Mouse (Mus musculus) brain, adult 2 months (tissue): ENCODE measurements at regions not wholly inside any gene's neighbourhood (a gene's known extent, or its start where the extent isn't known, plus 50 kb on each side); places are given as distances from the start of the nearest gene placed in this dataset.
"Not testable (repeated sequence)": the region's sequence is repeated elsewhere in the genome, so short reads cannot be mapped to it uniquely, and the experiment has no call there.

ENCODE experiments used
- DNase-seq: peaks from one replicate; pipeline ENCODE4 v3.0.0; 2011; ENCODE audit warnings: low read depth, low spot score

DNA sequence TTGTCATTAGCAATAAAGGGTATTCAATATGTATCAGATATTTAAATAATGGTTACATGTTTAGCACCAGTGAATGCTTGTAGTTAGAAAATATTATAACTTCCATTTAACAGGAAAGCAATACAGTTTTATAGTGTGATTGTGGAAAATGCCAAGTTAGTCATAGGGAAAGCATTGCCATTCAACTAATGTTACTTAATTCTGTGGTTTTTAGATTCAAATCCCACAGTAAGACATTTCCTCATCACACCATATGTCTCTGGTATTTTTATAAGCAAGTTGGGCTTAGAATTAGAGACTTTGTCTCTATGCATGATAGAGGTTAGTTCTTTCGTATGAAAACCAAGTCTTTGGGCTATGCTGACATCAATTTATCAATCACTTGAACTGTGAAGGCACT is 133.0 kb downstream of the Prr30 start:
- DNase-seq: peak; percentile 25

DNA sequence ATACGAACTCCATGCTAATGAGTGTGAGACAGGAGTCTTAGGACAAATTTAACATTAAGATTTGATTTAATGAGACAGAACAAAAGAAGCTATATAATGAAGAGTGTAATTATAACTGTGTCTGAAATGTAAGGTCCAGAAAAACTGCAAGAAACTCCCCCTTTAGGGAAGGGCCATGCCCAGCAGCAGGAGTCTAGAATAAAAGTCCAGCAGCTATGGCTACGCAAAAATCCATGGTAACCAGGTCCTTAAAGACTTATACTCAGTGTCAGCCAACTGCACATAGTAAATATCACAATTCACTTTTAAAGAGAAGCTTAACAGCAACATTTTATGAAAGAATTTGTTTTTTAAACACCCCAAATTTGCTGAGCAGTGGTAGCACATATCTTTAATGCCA is 143.3 kb downstream of the Prr30 start:
- DNase-seq: no peak

DNA sequence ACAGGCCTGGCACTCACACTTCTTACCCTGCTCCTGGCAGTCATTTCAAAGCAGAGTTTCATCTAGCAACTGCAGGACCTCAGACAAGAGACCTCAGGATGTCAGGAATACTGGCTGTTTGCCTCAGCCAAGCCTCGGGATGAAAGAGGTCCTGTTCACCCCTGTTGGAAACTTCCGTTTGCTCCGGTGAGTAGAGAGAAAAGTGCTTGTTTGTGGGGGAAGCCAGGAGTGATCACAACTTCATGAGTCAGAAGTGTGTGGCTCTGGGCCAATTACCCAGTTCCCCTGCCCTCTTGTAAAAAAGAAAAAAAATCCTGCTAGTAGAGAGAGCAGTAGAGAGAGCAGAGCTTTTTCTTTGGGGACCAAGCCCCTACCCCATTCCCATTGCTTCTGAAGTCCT is 144.2 kb downstream of the Prr30 start:
- DNase-seq: peak; percentile 51

DNA sequence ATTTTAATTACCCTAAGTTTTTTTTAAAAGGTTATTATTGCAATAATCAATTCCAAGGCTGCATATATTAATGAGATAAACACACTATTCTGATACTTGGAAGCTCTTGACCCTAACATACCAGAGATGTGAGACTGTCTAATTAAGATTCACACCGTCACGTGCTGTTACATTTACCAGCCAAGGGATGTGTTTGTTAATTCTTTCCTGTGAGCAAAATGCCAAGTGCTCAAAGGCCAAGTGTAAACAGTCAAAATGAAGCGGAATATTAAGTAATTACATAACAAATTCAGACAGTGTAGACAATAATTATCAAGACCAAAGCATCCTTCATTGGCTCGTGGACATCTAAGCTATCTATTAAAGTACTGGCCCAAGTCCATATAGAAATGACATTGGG is 145.3 kb downstream of the Prr30 start:
- peak; percentile 5 for DNase-seq

DNA sequence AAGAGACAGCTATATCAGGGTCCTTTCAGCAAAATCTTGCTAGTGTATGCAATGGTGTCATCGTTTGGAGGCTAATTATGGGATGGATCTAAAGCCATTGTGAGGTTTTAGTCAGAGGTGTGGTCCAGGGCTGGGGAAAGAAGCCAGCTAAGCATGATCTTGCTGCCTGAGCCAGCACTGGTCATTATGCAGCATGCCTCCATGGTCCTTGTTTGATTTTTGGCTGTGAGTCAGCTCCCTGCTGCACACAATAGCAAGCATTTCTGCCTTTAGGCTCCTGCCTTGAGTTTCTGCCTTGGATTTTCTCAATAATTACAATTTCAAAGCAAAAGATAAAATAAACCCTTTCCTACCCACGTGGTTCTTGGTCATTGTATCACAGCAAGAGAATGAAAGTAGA is 147.4 kb downstream of the Prr30 start:
- DNase-seq: no peak

DNA sequence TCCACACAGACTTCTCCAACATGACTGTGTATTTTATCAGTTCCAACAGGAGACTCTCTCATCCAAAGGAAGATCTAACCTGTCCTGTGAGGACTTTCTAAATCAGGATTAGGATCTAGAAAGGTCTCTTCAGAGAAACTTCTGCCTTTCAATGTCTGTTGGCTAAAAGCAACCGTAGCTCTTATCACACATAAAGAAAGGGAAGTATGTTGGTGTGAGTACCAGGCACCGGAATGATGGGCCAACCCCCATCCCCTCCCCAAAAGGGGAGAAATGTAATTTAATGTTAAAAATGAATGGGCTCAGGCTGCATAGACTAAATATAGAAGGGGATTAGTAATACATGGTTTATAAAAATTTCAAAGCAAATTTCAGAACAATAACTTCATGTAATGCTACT is 149.9 kb downstream of the Prr30 start:
- DNase-seq: no peak

DNA sequence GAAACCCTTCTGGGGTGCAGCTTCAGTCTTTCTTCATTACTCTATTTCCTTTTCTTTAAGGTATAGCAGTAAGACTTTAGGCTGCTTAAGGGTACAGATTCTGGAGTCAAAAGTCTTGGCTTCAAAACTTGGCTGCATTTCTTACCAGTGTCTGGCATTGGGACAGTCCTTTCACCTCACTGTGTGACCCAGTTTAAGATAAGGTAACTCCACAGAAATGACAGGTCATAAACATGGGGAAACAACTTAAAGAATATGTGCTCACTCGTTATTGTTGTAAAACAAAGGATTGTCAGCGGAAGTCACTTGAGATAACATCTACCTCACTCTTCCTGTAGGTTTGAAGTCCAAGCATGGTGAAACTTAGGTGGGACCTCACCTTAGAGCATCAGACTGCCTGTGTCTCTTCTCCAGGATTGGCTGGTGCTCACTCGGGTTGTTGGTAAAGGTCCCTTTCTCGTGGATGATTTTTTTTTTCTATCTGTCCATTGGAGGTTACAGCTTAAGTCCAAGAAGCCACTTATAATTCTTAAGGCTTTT is 150.4 kb downstream of the Prr30 start:
- DNase-seq: no peak

DNA sequence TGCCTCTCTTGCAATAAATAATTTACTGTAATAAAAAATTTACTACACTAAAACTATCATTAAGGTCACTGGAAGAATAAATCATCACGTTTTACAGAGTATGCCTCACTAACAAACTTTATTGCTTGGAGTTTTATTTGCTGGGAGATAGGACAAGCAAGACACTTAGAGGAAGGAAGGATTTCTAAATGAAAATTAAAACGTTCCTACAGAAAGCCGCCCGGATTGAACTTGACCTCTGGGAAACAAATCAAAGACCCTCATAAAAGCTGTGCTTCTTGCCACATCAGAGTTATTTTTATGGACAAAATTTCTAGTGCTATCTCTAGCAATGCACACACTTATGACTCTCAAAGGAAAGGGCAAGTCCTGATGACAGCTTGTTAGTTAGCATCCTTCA is 156.6 kb downstream of the Prr30 start:
- DNase-seq: no peak

DNA sequence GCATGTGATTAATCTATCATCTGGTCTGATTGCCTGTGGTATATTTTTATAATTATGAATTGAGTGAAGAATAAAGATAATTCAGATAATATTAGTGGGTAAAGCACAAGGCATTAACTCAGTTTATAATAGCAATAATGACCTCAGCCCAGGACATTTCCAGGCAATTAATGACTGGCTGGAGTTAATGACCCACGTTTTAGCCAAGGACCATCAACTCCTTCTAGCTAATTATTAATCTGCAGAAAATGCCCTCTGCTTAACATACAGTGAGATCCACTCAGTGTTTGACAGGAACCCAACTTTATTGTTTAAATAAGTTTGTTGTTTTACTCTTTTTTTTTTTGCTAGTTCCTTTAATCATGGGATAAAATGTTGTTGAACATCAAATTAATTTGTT is 199.1 kb downstream of the Prr30 start:
- DNase-seq: no peak

DNA sequence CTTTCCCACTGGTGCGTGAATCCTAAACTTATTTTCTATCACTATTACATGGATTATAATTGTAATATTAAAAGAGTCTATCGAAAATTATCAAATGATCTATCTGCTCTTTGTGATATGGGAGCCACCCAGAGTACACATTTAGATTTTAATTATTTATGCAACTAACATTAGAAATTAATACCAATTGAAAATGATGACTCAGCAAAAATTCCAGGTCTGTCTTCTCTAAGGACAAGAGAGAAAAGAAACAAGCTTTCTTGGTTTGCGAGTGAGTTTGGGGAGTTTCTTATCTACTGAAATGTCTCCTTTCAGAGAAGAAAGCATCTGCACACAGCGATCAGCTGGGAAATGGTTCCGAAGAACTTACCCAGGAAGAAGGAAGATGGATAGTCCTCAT is 219.4 kb downstream of the Prr30 start:
- DNase-seq: no peak

DNA sequence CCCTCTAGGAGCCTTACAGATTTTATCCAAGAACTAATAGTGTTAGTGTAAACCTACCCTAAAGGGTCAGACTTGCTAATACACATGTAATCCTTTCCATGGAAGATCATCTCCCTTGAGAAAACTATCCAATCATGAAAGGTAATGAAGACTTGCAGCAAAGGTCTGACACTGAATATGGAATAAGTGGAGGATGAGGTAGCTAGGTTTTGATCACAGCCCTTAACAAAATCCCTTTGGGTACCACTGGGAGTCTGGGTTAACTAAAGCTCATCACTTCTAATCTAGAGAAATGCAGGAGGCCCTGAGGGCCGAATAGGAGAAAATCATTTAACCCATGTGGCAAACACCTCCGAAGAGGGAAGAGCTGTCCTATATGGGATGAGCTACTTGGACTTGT is 221.6 kb downstream of the Prr30 start:
- no peak for DNase-seq

DNA sequence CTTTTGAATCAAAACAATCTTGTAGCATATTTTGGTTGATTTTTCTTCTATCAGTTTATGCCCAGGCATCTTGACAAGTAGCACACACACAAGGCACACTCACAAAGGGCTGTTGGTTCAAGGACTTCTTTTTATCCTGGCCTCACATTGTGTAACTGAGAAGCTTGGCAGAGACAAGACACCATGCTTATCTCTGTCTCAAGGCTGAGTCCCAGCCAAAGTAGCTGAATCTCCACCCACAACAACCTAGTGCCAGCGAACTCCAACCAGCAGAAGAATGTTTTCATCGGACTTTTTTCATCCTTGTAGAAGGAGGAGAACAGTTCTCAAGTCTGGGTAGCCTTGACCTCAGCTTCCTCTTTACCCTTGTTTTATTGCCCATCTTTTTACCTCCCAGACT is 229.2 kb downstream of the Prr30 start:
- peak; percentile 47 for DNase-seq

DNA sequence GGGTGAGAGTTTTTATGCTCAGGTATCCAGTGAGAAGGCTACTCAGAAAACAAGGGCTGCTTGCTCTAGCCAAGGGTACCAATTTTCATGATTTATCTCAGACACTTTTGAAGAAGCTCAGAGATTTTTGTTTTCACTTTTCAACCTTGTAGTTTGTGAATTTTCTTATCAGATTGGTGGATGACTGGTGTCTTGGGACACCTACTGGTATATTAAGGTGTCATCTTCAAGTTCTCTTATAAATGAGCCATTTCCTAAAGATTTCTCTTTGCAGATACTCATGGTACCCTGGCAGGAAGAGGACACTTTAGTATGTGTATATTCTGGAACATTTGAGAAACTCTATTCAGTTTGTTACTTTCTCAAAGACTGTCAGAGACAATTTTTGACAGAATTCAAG is 239.9 kb downstream of the Prr30 start:
- peak; percentile 16 for DNase-seq

DNA sequence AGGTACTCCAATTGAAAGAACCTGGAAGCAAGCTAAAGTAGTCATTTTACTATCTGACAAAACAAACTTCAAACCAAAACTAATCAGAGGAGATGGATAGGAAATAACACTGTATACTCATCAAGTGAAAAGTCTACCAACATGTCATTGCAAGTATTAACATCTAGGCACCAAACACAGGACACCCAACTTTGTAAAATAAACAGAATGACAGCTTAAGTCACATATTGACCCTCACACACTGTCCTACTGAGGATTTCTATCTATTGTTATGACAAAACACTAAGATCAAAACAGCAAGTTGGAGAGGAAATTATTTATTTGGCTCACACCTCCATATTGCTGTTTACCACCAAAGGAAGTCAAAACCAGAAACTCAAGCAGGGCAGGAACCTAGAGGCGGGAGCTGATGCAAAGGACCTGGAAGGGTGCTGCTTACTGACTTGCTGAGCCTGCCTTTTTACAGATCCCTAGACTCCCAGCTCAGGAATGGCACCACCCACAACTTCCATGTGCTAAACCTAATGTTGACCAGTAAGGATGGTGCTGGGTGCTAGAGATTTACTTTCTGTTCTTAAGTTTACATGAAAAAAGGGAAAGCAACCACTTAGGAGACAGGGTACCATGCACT is 244.2 kb downstream of the Prr30 start:
- DNase-seq: no peak

DNA sequence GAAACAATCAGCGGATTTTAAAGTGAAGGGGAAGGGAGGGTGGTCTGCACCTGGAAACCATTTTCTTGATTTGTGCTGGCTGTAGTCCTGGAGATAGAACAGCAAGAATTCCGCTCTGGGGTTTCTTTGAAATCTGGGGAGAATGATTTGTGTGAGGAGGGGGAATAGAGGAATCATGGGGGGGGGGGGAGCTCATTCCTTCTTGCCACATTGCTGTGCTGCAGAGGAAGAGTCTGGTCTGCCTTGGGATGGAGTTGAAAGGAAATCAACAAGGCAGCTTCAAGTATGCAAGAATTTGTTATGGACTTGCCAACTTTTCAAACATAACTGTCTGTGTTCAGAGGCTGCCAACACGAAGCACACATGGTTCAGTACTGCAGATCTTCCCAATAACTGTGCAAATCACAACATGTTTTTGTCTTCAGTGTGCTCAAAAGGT is 249.4 kb downstream of the Prr30 start:
- DNase-seq: no peak

DNA sequence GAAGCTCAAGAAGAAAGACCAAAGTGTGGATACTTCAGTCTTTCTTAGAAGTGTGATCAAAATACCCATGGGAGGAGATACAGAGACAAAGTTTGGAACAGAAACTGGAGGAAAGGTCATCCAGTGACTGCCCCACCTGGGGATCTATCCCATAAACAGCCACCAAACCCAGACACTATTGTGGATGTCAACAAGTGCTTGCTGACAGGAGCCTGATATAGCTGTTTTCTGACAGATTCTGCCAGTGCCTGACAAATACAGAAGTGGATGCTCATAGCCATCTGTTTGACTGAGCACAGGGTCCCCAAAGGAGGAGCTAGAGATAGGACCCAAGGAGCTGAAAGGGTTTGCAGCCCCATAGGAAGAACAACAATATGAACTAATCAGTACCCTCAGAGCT is 252.5 kb downstream of the Prr30 start:
- DNase-seq: not testable (repeated sequence)

DNA sequence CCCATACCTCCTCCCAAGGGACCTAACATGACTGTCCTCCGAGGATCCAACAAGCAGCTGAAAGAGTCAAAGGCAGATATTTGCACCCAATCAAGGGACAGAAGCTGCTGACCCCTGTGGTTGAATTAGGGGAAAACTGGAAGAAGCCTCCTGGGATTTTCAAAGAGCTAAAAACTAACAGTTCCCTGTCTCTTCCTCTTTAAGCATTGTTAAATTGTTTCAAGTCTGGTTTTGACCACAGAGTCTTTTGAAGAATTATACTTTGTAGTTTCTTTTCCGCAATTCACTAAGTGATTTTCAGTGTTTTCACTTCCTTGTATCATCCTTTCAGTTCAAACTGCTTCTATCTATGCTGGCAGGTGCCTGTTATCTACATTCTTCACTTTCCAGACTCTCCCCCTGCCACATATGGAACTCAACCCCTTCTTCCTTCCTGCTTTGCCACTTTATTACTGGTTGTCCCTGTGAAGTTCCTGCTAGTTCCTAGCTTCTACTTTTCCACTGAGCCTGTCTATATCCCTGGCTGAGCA is 262.7 kb downstream of the Prr30 start:
- DNase-seq: no peak

DNA sequence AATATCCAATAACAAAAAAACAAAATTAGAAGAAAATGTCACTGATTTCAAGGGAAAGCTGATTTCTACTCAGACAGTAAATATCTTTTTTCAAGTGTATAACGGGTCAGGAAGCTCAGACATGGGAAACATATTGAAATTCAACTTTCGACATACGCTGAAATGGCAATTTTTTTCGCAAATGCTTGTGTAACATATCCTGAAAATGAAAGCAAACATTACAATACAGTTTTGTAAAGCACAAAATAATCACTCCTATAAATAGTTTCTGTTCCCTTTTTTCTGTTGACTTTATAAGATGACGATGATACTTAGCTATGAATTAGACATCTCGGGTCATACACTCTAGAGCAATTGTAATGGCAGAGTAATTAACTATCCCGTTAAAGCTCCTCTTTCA is 265.6 kb downstream of the Prr30 start:
- DNase-seq: no peak

DNA sequence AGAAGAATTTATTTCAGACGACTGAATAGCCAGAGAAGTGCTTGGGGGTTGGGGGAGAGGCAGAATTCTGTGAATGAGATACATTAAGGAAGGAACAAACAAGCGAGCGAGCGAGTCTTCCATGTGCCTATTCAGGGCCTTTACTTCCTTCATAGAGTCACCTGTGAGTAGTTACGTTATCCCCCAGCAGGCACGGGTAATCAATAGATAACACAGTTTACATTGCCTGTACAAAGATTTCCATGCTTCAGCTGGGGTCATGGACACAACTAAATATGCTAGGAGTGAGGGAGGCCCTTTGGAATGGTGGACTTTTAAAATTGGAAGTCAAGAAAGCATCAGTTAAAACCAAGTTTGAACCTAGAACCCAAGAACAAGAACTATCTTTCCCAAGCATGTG is 275.2 kb downstream of the Prr30 start:
- no peak for DNase-seq

DNA sequence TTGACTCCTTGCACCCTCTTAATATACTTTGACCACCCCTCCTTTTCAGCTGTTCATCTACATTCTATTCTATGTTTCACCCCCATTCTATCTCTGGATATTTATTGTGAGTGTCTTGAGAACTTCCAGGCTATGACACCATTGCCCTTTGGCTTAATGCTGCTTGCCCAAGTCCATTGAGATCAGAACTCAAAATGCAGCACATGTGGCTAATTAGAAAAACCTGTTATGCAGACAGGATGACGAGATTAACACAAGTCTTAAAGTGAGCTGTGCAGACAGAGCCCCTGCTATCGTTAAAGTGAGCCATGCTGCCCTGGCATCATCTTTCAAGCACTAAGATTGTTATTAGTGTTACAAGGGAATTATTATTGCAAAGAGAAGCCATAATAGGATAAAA is 299.9 kb downstream of the Prr30 start:
- no peak for DNase-seq

DNA sequence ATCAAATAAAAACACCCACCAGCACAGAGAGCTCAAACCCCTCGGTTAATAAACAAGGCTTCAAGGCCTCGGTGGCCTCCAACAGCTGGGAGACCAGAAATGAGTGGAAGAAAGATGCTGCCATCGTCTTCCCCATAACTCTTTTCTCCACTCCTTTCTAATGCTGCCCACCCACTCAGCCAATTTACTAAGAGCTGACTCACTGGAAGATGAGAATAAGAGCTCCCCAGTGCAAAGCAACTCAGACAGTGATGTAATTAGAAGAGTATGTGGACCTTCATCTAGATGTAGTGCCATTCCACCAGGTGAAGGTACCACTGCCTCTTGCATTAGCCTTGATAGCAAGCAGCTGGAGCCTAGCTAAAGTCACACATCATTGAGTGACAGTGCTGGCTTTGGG is 301.1 kb downstream of the Prr30 start:
- DNase-seq: peak; percentile 60

DNA sequence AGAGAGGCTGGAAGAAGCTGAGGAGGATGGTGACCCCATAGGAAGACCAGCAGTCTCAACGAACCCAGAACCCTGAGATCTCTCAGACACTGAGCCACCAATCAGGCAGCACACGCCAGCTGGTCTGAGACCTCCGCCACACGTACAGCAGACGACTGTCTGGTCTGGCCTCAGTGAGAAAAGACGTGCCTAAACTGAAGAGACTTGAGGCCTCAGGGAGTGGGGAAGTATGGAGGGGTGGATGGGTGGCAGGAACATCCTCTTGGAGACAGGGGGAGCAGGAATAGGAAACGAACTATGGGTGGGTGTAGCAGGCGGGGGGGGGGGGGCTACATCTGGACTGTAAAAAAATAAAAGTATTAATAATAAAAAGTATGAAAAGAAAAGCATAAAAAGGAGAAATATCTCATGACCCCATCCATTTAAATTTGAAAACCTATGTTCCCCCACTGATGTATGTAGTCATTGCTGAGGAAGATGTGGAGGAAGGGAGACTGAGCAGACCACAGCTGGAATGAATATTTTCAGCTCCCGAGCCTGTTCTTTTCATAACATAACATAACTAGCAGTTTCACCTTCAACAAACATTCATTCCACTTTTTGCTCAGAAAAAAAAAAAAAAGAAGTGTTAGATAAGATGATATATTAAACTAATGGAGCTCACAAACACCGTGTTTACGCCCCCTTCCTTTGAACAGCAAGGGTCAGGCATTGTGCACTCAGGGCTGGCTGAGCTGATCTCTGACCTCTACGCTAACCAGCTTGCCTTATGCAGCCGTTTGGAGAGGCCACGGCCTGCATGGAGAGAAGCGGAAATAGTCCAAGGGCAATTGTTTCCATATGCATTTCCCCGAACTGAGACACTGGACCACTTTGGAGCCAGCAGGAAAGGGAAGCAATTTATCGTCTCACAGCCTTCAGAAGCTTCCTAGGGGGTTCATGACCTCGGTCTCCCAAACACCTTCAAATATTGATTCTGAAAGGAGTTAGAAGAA is 310.7 kb downstream of the Prr30 start:
- no peak for DNase-seq

DNA sequence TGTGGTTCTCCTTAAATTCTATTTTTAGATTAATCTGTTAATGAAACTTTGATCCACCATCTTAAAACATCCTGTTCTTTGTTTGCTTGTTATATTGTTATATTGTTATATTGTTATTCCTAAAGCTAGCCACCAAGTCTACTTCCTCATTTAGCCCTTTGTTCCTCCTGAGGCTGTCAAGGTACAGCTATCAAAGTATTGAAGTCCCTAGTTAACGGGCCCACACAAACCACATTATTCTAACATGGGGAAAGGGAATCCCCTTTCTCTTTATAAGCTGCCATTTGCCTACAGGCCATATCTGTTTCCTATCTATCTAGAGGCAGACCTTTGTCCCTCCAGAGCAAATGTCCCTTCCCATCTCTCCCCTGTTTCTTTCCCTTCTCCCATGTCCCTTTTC is 317.0 kb downstream of the Prr30 start:
- DNase-seq: no peak
